ENCODE assay signal across 32 mouse cellular contexts in the genomic region with DNA sequence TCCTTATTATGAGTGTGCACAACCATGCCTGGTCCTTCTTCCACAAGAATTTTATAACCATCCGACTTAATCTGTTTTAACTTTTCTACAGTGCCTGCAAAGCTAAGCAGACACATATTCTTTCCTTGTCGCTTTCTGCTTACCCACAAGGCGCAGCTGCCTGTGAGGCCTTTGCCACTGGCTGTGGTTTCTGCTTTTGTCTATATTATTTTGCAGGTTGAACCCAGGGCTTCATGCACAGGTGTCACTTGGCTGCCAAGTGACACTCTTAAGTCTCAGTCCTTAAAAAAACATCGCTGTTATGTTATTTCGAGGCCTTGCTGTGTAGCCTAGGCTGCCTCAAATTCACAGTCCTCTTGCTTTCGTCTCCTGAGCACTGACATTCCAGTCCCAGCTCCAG. TPM values are rescaled to one million over a fixed set of nuclear protein-coding genes. Genes with fewer than 3 reads are reported as not detected.
A peak's percentile ranks its signal among the peaks of the same experiment; 100 is the strongest.
DNase-seq lines count a peak whose midpoint lies in the region; ATAC-seq and TF ChIP-seq lines count a peak whose summit lies in the region.
"Had no signal": no experiment of that assay in that cellular context is flagged by ENCODE, and none has a peak within 500 bp of the region (broad histone marks: within the 10 kb centered on the region; RNA-seq: fewer than 3 reads in every experiment).

No protein-coding gene starts in this region.

- no peak for DNase-seq in heart, adult 8-10 months (ENCODE audit: low spot score)
- DNase-seq in thymus, postnatal 10 days (ENCODE audit: low spot score in 2 of 2), result peak; percentile 58 to 73
- DNase-seq in layer of hippocampus, adult 2 months (ENCODE audit: low spot score in 2 of 2), result no peak
- no peak for DNase-seq in midbrain, embryonic 10.5 days (ENCODE audit: low spot score)
- DNase-seq in gastrocnemius, postnatal 10 days, result no peak
- DNase-seq: adrenal gland, postnatal 36 days; cerebellum, adult 18-20 months; cerebellum, postnatal 25 days; embryo, embryonic 11 days; heart, postnatal 36 days; kidney, adult 18-20 months; lung, adult 18-20 months; lung, postnatal 14 days; right cerebral cortex, postnatal 25 days had no signal

- peak overlapping the region; percentile 62 for H3K27ac ChIP-seq in heart, embryonic 16.5 days (ENCODE audit: low read length)
- peak overlapping the region; percentile 80 for H3K27ac ChIP-seq in embryonic facial prominence, embryonic 12.5 days
- peak overlapping the region; percentile 81; the same call in 1 of the 2 replicates for H3K27ac ChIP-seq in stomach, embryonic 14.5 days (ENCODE audit: low read length)
- no peak overlapping the region for H3K27ac ChIP-seq in layer of hippocampus, adult 2 months
- no peak overlapping the region for H3K27ac ChIP-seq in midbrain, embryonic 10.5 days (replicated peaks)
- H3K27ac ChIP-seq: kidney, postnatal 0 days; midbrain, embryonic 15.5 days had no signal

- no peaks in the 10 kb centered on the region for H3K27me3 ChIP-seq in heart, embryonic 16.5 days (ENCODE audit: control insufficient read depth, insufficient read depth, low read length)
- no peaks in the 10 kb centered on the region for H3K27me3 ChIP-seq in embryonic facial prominence, embryonic 12.5 days
- H3K27me3 ChIP-seq in stomach, embryonic 14.5 days (ENCODE audit: control insufficient read depth, insufficient read depth, low read length), result no peaks in the 10 kb centered on the region
- 0 out of 2 replicates have a peak, but pooled peaks cover 3% of the 10 kb centered on the region for H3K27me3 ChIP-seq in midbrain, embryonic 10.5 days (ENCODE audit: low read depth, poor library complexity, severe bottlenecking)
- H3K27me3 ChIP-seq: midbrain, embryonic 15.5 days had no signal

- H3K4me2 ChIP-seq in heart, embryonic 16.5 days (ENCODE audit: low read depth, low read length), result no peak overlapping the region
- no peak overlapping the region for H3K4me2 ChIP-seq in embryonic facial prominence, embryonic 12.5 days (replicated peaks)
- no peak overlapping the region for H3K4me2 ChIP-seq in stomach, embryonic 14.5 days (replicated peaks; ENCODE audit: low read depth, low read length)
- H3K4me2 ChIP-seq: hindbrain, embryonic 14.5 days; midbrain, embryonic 15.5 days had no signal

- no peak overlapping the region for H3K9ac ChIP-seq in heart, embryonic 16.5 days (ENCODE audit: low read length)
- no peak overlapping the region for H3K9ac ChIP-seq in embryonic facial prominence, embryonic 12.5 days
- H3K9ac ChIP-seq in stomach, embryonic 14.5 days (replicated peaks; ENCODE audit: low read depth, low read length), result no peak overlapping the region
- H3K9ac ChIP-seq: hindbrain, embryonic 14.5 days; midbrain, embryonic 15.5 days had no signal

- ATAC-seq in heart, embryonic 16.5 days (replicated peaks; ENCODE audit: extremely low read depth, insufficient read depth, low FRiP score), result no peak
- ATAC-seq in embryonic facial prominence, embryonic 12.5 days (ENCODE audit: insufficient number of reproducible peaks, insufficient read depth, low FRiP score, low TSS enrichment), result no peak
- ATAC-seq in stomach, embryonic 14.5 days (ENCODE audit: insufficient number of reproducible peaks, insufficient read depth, low FRiP score, low read depth), result no peak
- ATAC-seq: forebrain, embryonic 14.5 days; midbrain, embryonic 15.5 days had no signal

- TF ChIP-seq CTCF in layer of hippocampus, adult 2 months (conservative IDR thresholded peaks at IDR 0.05), result no peak

- WGBS in heart, embryonic 16.5 days, result 83% methylated on average over 6 of the region's 6 CpGs
- WGBS in embryonic facial prominence, embryonic 12.5 days, result 82% methylated on average over 6 of the region's 6 CpGs
- 80% methylated on average over 6 of the region's 6 CpGs for WGBS in stomach, embryonic 14.5 days
- 92% methylated on average over 6 of the region's 6 CpGs for WGBS in midbrain, embryonic 10.5 days

- peaks cover 14% of the 10 kb centered on the region for H3K4me1 ChIP-seq in heart, embryonic 16.5 days (ENCODE audit: control insufficient read depth, insufficient read depth, low read length)
- peaks cover 23% of the 10 kb centered on the region; the same call in 1 of the 2 replicates for H3K4me1 ChIP-seq in embryonic facial prominence, embryonic 12.5 days
- H3K4me1 ChIP-seq in stomach, embryonic 14.5 days (ENCODE audit: control insufficient read depth, insufficient read depth, low read length), result peaks cover 20% of the 10 kb centered on the region; the same call in 1 of the 2 replicates
- H3K4me1 ChIP-seq in midbrain, embryonic 10.5 days, result peaks cover 10% of the 10 kb centered on the region
- H3K4me1 ChIP-seq: midbrain, embryonic 15.5 days had no signal

- no peaks in the 10 kb centered on the region for H3K36me3 ChIP-seq in heart, embryonic 16.5 days (ENCODE audit: control insufficient read depth, insufficient read depth)
- no peaks in the 10 kb centered on the region for H3K36me3 ChIP-seq in embryonic facial prominence, embryonic 12.5 days
- H3K36me3 ChIP-seq in stomach, embryonic 14.5 days (ENCODE audit: control insufficient read depth, insufficient read depth, low read length), result no peaks in the 10 kb centered on the region
- H3K36me3 ChIP-seq in midbrain, embryonic 10.5 days, result no peaks in the 10 kb centered on the region
- H3K36me3 ChIP-seq: midbrain, embryonic 15.5 days had no signal

- no peaks in the 10 kb centered on the region for H3K9me3 ChIP-seq in heart, embryonic 16.5 days (replicated peaks; ENCODE audit: control insufficient read depth, low read length)
- no peaks in the 10 kb centered on the region for H3K9me3 ChIP-seq in embryonic facial prominence, embryonic 12.5 days
- H3K9me3 ChIP-seq in stomach, embryonic 14.5 days (ENCODE audit: control insufficient read depth, low read depth, low read length), result no peaks in the 10 kb centered on the region
- no peaks in the 10 kb centered on the region for H3K9me3 ChIP-seq in midbrain, embryonic 10.5 days (replicated peaks)
- H3K9me3 ChIP-seq: megakaryocyte, embryonic 14.5 days; midbrain, embryonic 15.5 days had no signal

- no peak overlapping the region for H3K4me3 ChIP-seq in heart, embryonic 16.5 days (ENCODE audit: low read length)
- H3K4me3 ChIP-seq in embryonic facial prominence, embryonic 12.5 days, result no peak overlapping the region
- H3K4me3 ChIP-seq in stomach, embryonic 14.5 days (ENCODE audit: low read depth, low read length), result no peak overlapping the region
- H3K4me3 ChIP-seq in layer of hippocampus, adult 2 months, result no peak overlapping the region
- H3K4me3 ChIP-seq in midbrain, embryonic 10.5 days, result no peak overlapping the region
- H3K4me3 ChIP-seq: erythroblast, embryonic 14.5 days; megakaryocyte, embryonic 14.5 days; midbrain, embryonic 15.5 days; myocyte had no signal

RNA-seq across cellular contexts. Expression of gene Krtap5-4, which starts 19.3 kb away (rescaled TPM):
- 0.18 TPM in 1 of 2 replicates, not detected in the other for polyA plus RNA-seq in heart, embryonic 16.5 days (2015; fragmentation: Nextera tagmentation; extraction: Ambion mirVana)
- not detected for total RNA-seq in heart, adult 8-10 months (2022)
- polyA plus RNA-seq in embryonic facial prominence, embryonic 12.5 days (2016; fragmentation: Nextera tagmentation; extraction: Ambion mirVana), result not detected in 2 replicates
- polyA plus RNA-seq in stomach, embryonic 14.5 days (2014; fragmentation: Nextera tagmentation; extraction: Ambion mirVana), result not detected in 2 replicates
- total RNA-seq in layer of hippocampus, adult 2 months (2021), result not detected
- not detected in 2 replicates for polyA plus RNA-seq in midbrain, embryonic 10.5 days (2016; fragmentation: Nextera tagmentation; extraction: Ambion mirVana)
- not detected for total RNA-seq in gastrocnemius, postnatal 10 days (2021)
- total RNA-seq: adrenal gland, postnatal 36 days; CH12.LX; granulocyte monocyte progenitor cell, adult 5-6 weeks; heart, postnatal 36 days; left cerebral cortex, postnatal 25 days; liver, adult 2 months; MEL; neutrophil, adult 5-6 weeks had no signal
- polyA plus RNA-seq: erythroblast, embryonic 14.5 days; forebrain, embryonic 14.5 days; hindbrain, embryonic 14.5 days; kidney, postnatal 0 days; liver, adult 2 months; midbrain, embryonic 15.5 days; myocyte; spleen, adult 2 months; testis, adult 2 months had no signal

RNA-seq across cellular contexts. Expression of gene Krtap5-1, which starts 25.7 kb away (rescaled TPM):
- polyA plus RNA-seq in heart, embryonic 16.5 days (2015; fragmentation: Nextera tagmentation; extraction: Ambion mirVana), result not detected in 2 replicates
- total RNA-seq in heart, adult 8-10 months (2022), result not detected
- not detected in 2 replicates for polyA plus RNA-seq in embryonic facial prominence, embryonic 12.5 days (2016; fragmentation: Nextera tagmentation; extraction: Ambion mirVana)
- polyA plus RNA-seq in stomach, embryonic 14.5 days (2014; fragmentation: Nextera tagmentation; extraction: Ambion mirVana), result not detected in 2 replicates
- not detected for total RNA-seq in layer of hippocampus, adult 2 months (2021)
- not detected in 2 replicates for polyA plus RNA-seq in midbrain, embryonic 10.5 days (2016; fragmentation: Nextera tagmentation; extraction: Ambion mirVana)
- not detected for total RNA-seq in gastrocnemius, postnatal 10 days (2021)
- total RNA-seq: adrenal gland, postnatal 36 days; CH12.LX; granulocyte monocyte progenitor cell, adult 5-6 weeks; heart, postnatal 36 days; left cerebral cortex, postnatal 25 days; liver, adult 2 months; MEL; neutrophil, adult 5-6 weeks had no signal
- polyA plus RNA-seq: erythroblast, embryonic 14.5 days; forebrain, embryonic 14.5 days; hindbrain, embryonic 14.5 days; kidney, postnatal 0 days; liver, adult 2 months; midbrain, embryonic 15.5 days; myocyte; spleen, adult 2 months; testis, adult 2 months had no signal

RNA-seq across cellular contexts. Expression of gene Gm4559, which starts 48.5 kb away (rescaled TPM):
- polyA plus RNA-seq in heart, embryonic 16.5 days (2015; fragmentation: Nextera tagmentation; extraction: Ambion mirVana), result not detected in 2 replicates
- not detected for total RNA-seq in heart, adult 8-10 months (2022)
- not detected in 2 replicates for polyA plus RNA-seq in embryonic facial prominence, embryonic 12.5 days (2016; fragmentation: Nextera tagmentation; extraction: Ambion mirVana)
- not detected in 2 replicates for polyA plus RNA-seq in stomach, embryonic 14.5 days (2014; fragmentation: Nextera tagmentation; extraction: Ambion mirVana)
- not detected for total RNA-seq in layer of hippocampus, adult 2 months (2021)
- polyA plus RNA-seq in midbrain, embryonic 10.5 days (2016; fragmentation: Nextera tagmentation; extraction: Ambion mirVana), result not detected in 2 replicates
- not detected for total RNA-seq in gastrocnemius, postnatal 10 days (2021)
- total RNA-seq: adrenal gland, postnatal 36 days; CH12.LX; granulocyte monocyte progenitor cell, adult 5-6 weeks; heart, postnatal 36 days; left cerebral cortex, postnatal 25 days; liver, adult 2 months; MEL; neutrophil, adult 5-6 weeks had no signal
- polyA plus RNA-seq: erythroblast, embryonic 14.5 days; forebrain, embryonic 14.5 days; hindbrain, embryonic 14.5 days; kidney, postnatal 0 days; liver, adult 2 months; midbrain, embryonic 15.5 days; myocyte; spleen, adult 2 months; testis, adult 2 months had no signal

RNA-seq across cellular contexts. Expression of gene Ifitm10, which starts 50.9 kb away (rescaled TPM):
- 4.8 and 4.9 TPM in 2 replicates for polyA plus RNA-seq in heart, embryonic 16.5 days (2015; fragmentation: Nextera tagmentation; extraction: Ambion mirVana)
- total RNA-seq in heart, adult 8-10 months (2022), result 1 to 10 TPM; 2.4 to 4.7 (median 3.4) TPM
- polyA plus RNA-seq in embryonic facial prominence, embryonic 12.5 days (2016; fragmentation: Nextera tagmentation; extraction: Ambion mirVana), result 2.3 and 2.9 TPM in 2 replicates
- 1.2 and 2.5 TPM in 2 replicates for polyA plus RNA-seq in stomach, embryonic 14.5 days (2014; fragmentation: Nextera tagmentation; extraction: Ambion mirVana)
- total RNA-seq in layer of hippocampus, adult 2 months (2021), result 10 to 100 TPM; 35.3 to 38.6 TPM
- polyA plus RNA-seq in midbrain, embryonic 10.5 days (2016; fragmentation: Nextera tagmentation; extraction: Ambion mirVana), result 0.41 and 0.50 TPM in 2 replicates
- total RNA-seq in gastrocnemius, postnatal 10 days (2021), result 1 to 10 TPM; 3.3 to 4.8 TPM
- total RNA-seq: CH12.LX, MEL had no signal
- polyA plus RNA-seq: testis, adult 2 months had no signal

RNA-seq across cellular contexts. Expression of gene Gm49369, which starts 59.8 kb away (rescaled TPM):
- polyA plus RNA-seq in heart, embryonic 16.5 days (2015; fragmentation: Nextera tagmentation; extraction: Ambion mirVana), result not detected in 2 replicates
- total RNA-seq in heart, adult 8-10 months (2022), result 10 to 100 TPM in 1 of 4 experiments, 1 to 10 TPM in 2, under 1 TPM in 1; 0.63 to 14.1 (median 6.3) TPM
- 0.67 TPM in 1 of 2 replicates, not detected in the other for polyA plus RNA-seq in embryonic facial prominence, embryonic 12.5 days (2016; fragmentation: Nextera tagmentation; extraction: Ambion mirVana)
- polyA plus RNA-seq in stomach, embryonic 14.5 days (2014; fragmentation: Nextera tagmentation; extraction: Ambion mirVana), result not detected in 2 replicates
- total RNA-seq in layer of hippocampus, adult 2 months (2021), result 1 to 10 TPM in 1 of 2 experiments, not detected in 1; 4.4 TPM
- 0.75 TPM in 1 of 2 replicates, not detected in the other for polyA plus RNA-seq in midbrain, embryonic 10.5 days (2016; fragmentation: Nextera tagmentation; extraction: Ambion mirVana)
- 1 to 10 TPM in 1 of 2 experiments, not detected in 1; 1.0 TPM for total RNA-seq in gastrocnemius, postnatal 10 days (2021)
- polyA plus RNA-seq: forebrain, embryonic 14.5 days; hindbrain, embryonic 14.5 days; kidney, postnatal 0 days; spleen, adult 2 months; testis, adult 2 months had no signal

Comparison
In these comparisons a context has a peak if more than half of its experiments do, and no peak if none do; other contexts are left out.
1. H3K27ac ChIP-seq: peak in heart, embryonic 16.5 days (single experiment), embryonic facial prominence, embryonic 12.5 days (single experiment) and stomach, embryonic 14.5 days (single experiment); none in layer of hippocampus, adult 2 months (single experiment) and midbrain, embryonic 10.5 days (single experiment).
2. DNase-seq: peak in thymus, postnatal 10 days (2 of 2); none in heart, adult 8-10 months (single experiment), layer of hippocampus, adult 2 months (0 of 2), midbrain, embryonic 10.5 days (single experiment) and gastrocnemius, postnatal 10 days (single experiment).